Mouse (Mus musculus) olfactory bulb, adult 2 months (tissue): ENCODE measurements around the gene Flt3l.

Source experiments
- CTCF ChIP-seq: fragments of 200-500 bp; IDR thresholded peaks from 2 replicates; pipeline ENCODE4 v1.5.1; 2012; ENCODE audit warnings: low read depth, mild to moderate bottlenecking, low read length, moderate library complexity; ENCODE audit not compliant: insufficient read depth
- POLR2A ChIP-seq: fragments of 200-500 bp; IDR thresholded peaks from 2 replicates; pipeline ENCODE4 v1.6.1; 2012; ENCODE audit warnings: mild to moderate bottlenecking, low read depth, low read length, moderate library complexity; ENCODE audit not compliant: insufficient read depth

GRCm38 (mm10) chr7:45139904-45140723 lies 3.9 kb upstream of the Flt3l start:
- TF ChIP-seq CTCF (no peak), POLR2A (no peak)
